Mouse (Mus musculus) left cerebral cortex, adult 18-20 months (tissue): ENCODE measurements around the gene Lhfpl5. TPM values are rescaled to one million over a fixed set of nuclear protein-coding genes. Genes with fewer than 3 reads are reported as not detected.
"Not testable (repeated sequence)": the region's sequence is repeated elsewhere in the genome, so short reads cannot be mapped to it uniquely, and the experiment has no call there.

Experiments
- DNase-seq, 2 experiments: peaks; one replicate each; pipeline ENCODE4 v3.0.0; 2021 to 2022; ENCODE audit warnings: low spot score in 2 of 2, mixed read lengths in 1 of 2
- long read RNA-seq, 2 experiments: library from polyadenylated mRNA; stranded (forward); transcript quantifications; one replicate each; pipeline ENCODE4 v2.0.0; 2021
- total RNA-seq, 2 experiments: library from RNA; stranded (reverse); gene quantifications; 2 replicates each; pipeline ENCODE4 v1.2.3; 2021

The Lhfpl5 gene
- 1 to 10 TPM; 3.6 to 4.1 TPM for total RNA-seq
- long read RNA-seq, experiment 1, transcript Lhfpl5-201 (4 exons, 1,313 nt) = major isoform, 5 of 5 reads
- long read RNA-seq, experiment 1, partial matches to known transcripts = 0 of 5 reads
- long read RNA-seq, experiment 1, other reads (novel, unspliced or antisense) = 0 of 5 reads
- long read RNA-seq, experiment 2, partial matches to known transcripts = 0 of 4 reads
- long read RNA-seq, experiment 2, other reads (novel, unspliced or antisense) = 1 of 4 reads

DNA sequence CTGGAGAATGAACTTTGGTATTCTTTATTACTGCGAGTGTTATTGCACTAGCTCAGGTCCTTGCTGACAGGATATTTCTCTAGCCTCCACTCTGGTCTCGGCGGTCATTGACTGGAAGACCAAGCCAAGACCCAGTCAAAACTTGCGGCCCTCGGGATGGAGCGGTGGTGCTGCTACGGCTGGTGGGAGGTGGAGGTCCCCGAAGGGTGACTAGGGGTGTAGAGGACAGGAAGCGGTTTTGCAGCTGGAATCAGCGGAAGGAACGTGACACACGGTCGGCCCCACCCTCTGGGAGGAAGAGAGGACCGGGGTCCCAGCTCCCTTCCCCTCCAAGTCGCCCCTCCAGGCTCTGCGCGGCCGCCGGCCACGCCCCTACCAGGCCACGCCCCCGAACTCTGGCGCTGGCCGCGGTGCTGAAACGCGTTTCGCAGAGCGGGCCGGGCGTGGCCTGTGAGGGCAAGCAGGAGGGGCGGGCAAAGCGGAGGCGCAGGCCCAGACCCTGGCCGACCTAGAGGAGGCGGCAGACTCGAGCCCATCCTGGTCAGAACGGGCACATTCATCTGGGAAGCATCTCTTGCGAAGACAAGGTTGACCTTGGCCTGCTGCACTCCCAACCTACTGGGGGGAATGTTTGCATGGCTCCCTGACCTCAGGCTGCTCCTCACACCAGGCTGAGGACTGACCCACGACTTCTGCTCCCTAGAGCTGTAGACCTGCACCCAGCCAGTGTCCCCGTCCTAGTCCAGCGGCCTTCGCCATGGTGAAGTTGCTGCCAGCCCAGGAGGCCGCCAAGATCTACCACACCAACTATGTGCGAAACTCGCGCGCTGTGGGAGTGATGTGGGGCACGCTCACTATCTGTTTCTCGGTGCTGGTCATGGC is at the start of gene Lhfpl5:
Lhfpl5 (plus strand) TSS at position 398 of the 882 bp plus-strand sequence.
- DNase-seq = peak; percentile 22 to 40

DNA sequence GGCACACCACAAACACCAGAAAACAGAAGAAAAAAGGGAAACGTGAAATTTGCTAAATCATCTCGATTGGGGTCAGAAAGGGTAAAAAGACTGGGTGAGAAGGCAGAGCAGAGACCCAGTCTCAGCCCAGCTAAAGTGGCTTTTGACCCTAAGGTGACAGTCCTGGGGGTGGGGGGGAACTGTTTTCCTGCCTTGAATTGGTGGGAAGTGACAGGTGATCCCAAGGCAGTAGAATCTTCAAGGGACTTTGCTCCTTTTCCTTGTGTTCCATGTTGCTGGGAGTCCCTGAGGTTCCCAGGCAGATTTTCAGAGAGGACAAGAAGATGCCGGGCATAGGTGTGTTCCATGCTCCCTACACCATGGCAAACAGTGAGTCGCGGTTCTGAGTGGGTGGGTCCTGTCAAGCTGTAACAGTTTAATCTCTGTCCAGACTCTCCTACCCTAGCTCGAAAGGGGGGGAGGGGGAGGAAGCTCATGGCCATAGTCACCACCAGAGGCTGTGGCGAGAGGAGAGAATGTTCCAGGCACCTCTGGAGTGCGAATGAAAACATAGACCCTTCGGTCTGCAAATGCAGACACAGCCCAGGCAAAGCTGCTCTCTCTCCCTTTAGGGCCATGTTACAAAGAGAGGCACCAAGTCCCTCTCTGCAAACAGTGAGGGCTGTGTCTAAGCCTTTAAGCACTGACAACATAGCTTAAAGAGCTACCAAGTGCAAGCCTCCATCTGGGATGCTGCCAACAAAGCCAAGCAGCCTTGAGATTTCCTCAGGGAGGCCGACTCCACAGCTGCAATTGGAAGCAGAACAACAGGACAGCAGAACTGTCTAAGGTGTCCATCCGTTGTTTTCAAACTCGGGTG is 48.0 kb upstream of the Lhfpl5 start:
- no peak for DNase-seq

DNA sequence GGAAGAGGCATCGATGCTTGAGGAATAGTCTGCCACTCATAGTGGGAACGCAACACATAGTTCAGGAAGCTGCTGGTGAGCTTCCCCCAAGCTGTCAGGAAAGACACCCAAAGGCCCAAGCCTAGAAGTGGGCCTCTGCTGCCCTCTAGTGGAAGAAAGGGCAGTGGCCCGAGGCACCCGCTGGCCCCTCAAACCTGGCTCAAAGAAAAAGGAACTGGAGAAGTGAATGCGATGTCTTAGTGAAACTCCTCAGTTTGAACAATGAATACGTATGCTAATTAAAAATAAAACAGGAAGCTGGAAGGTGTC is 47.4 kb upstream of the Lhfpl5 start:
- peak; percentile 89 to 90 for DNase-seq

DNA sequence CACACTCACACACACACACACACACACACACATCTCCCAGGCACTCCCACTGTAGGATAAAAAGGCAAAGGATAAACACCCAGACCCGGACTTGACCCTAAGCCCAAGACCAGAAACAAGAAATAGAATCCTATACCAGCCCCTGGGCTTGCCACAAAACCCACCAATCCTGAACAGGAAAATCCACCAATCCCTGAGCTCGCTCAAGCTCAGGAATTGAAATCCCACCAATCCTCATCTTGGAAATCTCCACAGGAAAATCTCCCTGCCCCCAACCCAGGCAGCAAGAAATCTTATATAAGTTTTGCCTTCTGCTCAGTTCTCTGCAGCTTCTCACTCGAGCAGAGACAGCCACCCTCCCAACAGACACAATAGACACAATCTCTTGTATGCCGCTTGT is 46.3 kb upstream of the Lhfpl5 start:
- DNase-seq = no peak

DNA sequence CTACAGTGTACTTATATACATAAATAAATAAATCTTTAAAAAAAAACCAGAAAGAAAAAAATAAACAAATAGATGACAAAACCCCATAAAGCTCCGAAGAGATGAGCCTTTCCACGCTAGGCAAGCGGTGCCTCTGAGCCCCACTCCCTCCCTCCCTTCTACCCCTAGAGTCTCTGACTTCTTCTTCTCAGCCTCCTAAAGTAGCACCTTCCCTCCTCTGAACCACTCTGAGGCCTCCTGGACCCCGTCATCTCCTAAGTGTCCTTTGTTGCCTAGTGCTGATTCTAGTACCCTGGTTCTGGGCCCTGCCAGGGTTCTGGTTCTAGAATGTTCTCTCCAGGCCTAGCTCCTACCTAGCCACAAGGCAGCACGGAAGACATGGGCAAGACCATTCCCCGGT is 44.9 kb upstream of the Lhfpl5 start, which contains the start of gene Armc12:
Armc12 (plus strand) TSS at position 301 of the 400 bp plus-strand sequence.
- DNase-seq = no peak

DNA sequence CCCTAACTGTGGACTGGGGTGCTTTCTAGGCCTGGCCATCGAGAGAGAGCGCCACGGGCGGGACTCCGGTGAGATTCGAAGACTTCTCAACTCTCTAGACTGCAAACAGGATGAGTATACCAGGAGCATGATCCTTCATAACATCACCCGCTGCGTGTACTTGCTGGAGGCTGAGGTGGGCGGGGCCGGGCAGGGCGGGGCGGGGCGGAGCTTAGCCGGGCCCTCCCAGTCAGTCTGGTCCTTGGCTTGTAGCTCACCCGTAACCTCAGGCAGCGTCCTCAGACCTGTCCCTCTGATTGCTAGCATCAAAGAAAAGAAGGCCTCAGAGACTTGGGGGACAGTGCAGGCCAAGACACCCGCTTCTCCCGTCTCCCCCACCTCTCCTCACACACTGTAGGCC is 43.5 kb upstream of the Lhfpl5 start:
- DNase-seq = no peak

DNA sequence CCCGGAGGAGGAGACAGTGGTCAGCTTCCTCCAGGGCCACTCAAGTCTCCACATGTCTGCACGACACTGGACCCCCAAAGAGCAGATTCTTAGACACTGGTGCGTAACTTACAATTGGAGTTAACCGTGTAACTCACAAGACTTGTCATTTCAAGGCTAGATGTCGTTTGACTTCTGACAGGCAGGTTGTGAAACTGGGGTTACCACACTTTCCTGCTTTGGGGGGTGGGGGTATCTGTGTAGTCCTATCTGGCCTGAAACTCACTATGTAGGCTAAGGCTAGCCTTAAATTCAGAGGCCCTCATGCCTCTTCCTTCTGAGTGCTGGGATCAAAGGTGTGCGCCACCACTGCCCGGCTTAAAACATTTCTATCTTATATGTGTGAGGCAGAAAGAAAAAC is 42.9 kb upstream of the Lhfpl5 start:
- no peak for DNase-seq

DNA sequence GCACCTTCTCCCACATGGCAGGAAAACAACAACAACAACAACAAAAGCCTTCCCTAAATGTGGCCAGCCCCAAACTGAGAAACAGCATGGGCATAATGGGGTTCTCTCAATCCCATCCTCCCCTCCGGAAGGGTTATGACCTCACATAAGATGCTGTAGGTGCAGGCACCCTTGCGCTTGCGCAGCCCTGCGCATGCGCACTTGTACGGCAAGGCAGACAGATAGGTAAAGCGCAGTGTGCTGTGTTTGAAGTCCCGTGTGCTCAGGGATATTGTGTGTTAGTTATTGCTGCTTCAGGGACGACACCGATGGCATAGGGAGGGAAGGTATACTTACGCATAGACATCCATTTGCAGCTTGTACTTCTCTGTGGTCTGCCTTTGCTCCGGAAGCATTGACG is 42.1 kb upstream of the Lhfpl5 start:
- no peak for DNase-seq

DNA sequence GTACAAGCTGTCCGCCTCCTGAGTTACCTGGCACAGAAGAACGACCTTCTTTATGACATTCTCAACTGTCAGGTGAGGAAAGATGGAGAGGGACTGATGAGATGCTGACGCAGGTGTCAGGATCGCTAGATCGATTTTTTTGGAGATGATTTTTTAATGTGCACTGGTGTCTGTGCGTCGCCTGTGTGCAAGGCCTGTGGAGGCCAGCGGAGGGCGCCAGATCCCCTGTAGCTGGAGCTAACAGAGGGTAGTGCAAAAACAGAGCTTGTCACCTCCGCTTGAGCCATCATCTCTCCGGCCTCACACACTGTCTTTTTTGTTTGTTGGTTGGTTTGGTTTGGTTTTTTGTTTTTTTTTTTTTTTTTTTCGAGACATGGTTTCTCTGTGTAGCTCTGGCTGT is 37.6 kb upstream of the Lhfpl5 start:
- DNase-seq = no peak

DNA sequence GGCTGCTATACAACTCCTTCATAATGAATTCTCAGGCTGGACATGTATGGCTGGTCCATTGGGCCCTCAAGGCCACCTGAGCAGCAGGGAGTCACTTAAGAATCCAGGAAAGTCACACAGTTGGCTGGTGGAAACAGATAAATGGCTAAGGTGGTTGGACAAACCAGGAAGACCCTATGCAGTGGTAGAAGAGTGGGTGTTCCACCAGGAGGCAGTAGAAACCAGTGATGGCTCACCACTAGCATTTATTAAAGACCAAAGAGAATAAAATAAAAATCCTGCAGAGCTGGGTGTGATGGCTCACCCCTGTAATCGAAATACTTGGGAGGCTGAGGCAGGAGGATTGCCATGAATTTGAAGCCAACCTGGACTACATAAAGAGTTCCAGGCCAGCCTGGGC is 28.5 kb upstream of the Lhfpl5 start:
- DNase-seq = peak in 1 of 2 experiments; percentile 30

DNA sequence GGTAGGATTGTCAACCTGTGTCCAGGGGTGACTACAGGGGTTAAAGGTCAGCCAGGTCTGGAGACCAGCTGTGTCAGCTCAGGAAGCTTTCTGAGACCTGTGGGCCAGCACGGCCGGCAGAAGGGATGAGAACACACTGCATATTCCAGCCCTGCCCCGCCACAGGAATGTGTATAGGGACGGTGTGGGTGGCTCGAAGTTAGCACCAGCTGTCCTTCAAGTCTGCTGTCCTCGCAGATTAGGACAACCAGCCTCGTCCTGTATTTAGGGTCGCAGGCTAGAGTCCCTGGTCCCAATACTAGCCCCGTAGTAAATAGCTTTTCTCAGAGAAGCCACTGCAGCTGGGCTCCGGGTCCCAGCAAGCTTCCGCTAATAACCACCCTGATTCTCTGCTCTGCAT is 26.9 kb upstream of the Lhfpl5 start:
- DNase-seq = no peak

DNA sequence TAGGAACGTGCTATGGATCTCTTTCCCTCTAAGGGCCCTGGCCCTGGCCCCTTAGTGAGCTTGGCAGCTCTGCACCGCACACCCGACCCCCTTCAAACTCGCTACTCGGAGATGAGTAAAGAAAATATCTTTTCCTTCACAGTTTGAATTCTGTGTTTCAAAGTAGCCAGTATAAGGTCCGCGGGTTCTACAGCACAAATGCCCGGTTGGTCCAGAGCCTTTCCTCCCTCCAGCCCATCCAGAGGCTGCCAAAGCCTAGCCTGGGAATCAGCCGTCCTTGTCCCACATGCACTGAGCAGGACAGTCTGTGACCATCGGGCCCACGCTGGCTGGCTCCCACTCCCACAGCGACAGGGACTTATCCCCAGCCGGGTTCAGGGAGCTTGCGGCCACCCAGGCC is 26.3 kb upstream of the Lhfpl5 start, which contains the start of gene Clpsl2:
Clpsl2 (plus strand) TSS at position 301 of the 400 bp plus-strand sequence.
- no peak for DNase-seq

DNA sequence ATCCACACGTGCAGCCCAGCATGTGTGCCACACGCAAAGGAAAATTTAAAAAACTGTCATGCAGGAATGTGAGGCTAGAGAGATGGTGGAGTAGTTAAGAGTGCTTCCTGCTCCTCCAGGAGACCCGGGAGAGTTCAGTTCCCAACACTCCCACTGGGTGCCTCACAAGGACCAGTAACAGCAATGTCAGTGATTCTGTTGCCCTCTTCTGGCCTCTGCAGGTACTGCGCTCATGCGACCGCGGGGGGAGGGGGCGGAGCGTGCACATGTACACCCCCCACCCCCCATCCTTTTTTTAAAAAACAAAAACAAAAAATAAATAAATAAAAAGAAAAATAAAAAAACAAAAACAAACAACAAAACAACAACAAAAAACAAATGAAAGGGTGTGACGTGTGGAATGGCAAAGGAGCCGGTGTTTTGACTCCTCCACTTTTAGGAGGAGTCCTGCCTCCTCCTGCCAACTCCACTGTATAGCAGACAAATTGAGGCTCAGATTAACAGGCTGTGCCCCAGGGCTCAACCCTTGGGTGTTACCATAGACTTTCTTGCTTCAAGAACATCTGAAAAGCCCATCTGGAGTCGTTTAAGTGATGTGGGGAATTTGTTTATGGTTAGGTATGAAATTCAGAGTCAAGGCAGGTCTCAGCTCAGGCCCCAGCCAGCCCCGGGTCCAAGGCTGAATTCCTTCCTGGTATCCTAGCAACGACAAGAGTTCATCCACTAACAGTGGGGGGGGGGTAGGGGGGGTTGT is 22.2 kb upstream of the Lhfpl5 start:
- peak; percentile 66 for DNase-seq

DNA sequence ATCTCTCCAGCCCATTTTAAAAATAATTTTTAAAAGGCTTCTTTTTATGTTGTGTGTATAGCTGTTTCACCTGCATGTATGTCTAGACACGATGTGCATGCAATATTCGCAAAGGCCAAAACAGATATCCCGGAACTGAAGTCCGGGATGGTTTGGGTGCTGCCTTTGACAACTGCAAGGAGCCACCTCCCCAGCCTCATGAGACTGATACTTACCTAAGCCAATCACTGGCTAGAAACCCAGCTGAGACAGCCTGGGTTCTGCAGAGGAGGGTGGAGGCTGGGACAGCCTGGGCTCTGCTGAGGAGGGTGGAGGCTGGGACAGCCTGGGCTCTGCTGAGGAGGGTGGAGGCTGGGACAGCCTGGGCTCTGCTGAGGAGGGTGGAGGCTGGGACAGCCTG is 21.4 kb upstream of the Lhfpl5 start:
- DNase-seq = not testable (repeated sequence)

DNA sequence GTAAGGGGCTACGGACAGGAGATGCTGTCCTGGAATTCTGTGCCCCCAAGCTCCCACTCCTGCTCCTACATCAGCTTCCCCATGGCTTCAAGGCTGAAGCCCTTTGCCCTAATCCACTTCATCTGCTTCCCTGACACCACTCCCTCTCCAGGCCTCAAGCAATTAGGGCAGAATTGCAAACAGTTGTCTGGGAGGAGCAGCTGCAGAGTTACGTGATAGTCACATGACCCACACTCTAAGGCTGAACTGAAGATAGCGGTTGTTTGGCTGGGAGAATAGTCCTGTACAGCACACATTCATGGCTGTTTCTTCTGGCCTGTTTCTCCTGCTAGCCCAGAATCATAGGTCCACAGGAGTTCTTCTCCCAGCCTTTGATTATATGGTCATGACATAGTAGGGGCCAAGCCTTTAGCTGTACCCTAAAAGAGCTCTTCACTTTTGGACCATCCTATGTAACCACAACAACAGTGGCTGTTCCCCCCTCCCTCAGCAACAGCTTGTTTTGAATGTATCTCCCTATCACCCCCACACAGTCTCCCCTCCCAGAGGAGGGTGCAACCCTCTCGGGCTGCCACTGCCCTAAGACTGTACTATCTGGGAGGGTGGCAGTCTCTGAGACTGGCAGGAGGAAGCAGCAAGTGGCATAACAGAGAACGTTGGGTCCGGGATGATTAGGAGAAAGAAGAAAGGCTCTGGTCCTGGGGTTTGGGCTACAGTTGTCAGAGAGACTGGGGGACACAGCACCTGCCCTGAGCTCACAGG is 18.6 kb upstream of the Lhfpl5 start:
- no peak for DNase-seq

DNA sequence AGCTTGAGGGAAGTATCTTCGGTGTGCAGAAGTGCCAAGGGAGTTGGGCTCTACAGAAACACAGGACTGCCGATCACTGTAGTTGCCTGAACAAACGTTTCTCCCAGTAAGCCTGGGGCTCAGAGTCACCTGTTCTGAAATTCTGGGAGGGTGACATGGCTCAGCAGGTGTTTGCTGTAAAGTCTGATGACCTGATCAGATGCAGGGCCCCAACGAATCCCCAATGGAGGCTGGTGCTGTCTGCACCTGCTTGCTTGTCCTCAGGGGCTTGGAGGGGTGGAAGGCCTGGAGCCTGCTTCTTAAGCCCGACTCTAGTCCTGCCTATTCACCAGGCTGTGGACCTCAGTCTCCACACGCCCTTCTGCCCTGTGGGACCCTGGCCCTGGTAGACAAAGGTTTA is 17.7 kb upstream of the Lhfpl5 start:
- no peak for DNase-seq

DNA sequence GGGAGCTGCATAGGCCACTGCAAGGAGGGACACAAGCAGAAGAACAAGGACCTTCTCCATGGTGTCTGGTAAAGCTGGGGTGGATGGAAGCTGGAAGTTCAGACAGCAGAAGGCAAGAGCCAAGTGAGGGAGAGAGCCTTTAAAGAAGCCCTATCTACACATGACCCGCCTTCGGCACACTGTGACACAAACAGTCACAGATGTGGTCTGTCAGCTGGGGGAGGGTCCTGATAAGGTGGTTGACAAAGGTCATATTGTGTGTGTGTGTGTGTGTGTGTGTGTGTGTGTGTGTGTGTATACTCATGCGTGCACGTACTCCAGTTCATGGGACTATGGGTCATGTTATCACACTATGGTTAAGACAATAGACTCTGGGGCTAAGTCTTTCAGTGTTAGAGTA is 14.8 kb upstream of the Lhfpl5 start, which contains the start of gene Clps:
Clps (minus strand) TSS at position 169 of the 400 bp plus-strand sequence.
- no peak for DNase-seq

DNA sequence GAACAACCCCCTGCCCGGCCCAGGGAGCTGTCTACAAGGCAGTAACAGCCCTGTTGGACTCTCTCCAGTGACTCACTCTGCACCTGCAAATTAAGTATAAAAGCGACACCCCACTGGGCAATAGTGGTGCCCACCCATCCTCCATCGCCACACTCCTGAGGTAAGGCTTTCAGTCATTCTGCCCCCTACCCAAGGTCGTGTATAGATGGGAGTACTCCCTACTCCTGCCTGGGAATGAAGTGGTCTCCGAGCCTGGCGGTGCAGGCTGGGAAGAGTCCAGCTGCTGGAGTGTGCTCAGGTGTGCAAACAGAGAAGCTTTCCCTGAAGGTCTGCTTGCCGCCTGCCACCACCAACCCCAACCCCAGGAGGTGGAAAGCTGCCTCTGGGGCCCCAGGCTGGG is 13.8 kb upstream of the Lhfpl5 start:
- no peak for DNase-seq

DNA sequence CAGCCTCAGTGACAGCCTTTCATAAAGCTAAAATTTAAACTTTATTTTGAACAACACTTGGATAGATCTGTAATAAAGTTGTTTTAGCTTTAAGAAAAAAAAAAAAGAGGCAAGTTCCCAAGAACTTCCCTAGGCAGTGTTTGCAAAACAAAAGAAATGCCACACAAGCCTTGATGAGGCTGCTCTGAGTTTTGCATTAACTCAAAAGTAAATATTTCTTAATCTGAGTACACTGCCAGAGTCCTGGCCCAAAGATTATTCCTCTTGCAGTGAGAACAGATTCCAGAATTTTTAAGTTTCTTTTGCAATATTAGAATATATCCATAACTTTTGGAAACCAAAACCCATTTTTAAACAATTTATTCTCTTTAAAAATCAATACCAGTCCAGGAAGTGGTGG is 10.3 kb upstream of the Lhfpl5 start:
- DNase-seq = no peak

DNA sequence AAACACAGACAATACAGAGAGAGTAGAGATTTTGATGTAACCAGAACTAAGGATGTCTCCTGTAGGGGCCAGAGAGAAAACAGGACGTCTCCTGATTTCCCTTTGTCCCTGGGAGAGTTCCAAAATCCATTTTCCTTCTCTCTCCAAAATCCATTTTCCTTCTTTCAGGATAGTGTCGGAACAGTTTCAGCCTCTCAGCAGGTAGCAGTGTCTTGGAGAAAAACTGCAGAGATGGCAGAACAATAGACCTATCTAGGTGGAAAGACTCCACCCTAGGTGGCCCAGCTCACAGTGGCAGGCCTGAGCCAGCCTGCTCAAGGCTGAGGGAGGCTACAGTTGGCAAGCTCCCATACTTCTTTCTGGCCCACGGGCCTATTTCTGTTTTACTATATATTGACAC is 7.9 kb upstream of the Lhfpl5 start:
- no peak for DNase-seq
